Mouse (Mus musculus): Measurements from ENCODE around the gene Mkln1. TPM values are rescaled to one million over a fixed set of nuclear protein-coding genes. Genes with fewer than 3 reads are reported as not detected.

The Mkln1 gene
- polyA plus RNA-seq, 1 experiment from 2014 or later: 213 TPM

- 64% methylated on average over 14 of the region's 14 CpGs for WGBS
- no peak overlapping the region for H3K4me3 ChIP-seq (ENCODE audit: low read depth, low read length)
- no peak overlapping the region for H3K4me2 ChIP-seq (ENCODE audit: low read depth, severe bottlenecking)
- no peak for ATAC-seq (ENCODE audit: insufficient number of reproducible peaks, low FRiP score, low TSS enrichment, low read depth)
- H3K9ac ChIP-seq (ENCODE audit: low read length): no peak overlapping the region
- H3K27ac ChIP-seq (replicated peaks; ENCODE audit: low read depth, low read length): no peak overlapping the region
- no peaks in the 10 kb centered on the region for H3K36me3 ChIP-seq (ENCODE audit: control insufficient read depth, insufficient read depth, low read length)
- no peaks in the 10 kb centered on the region for H3K9me3 ChIP-seq (ENCODE audit: control insufficient read depth, low read length)
- no peak for DNase-seq (ENCODE audit: low spot score)
- peaks cover 6% of the 10 kb centered on the region; the same call in 1 of the 2 replicates for H3K4me1 ChIP-seq (ENCODE audit: control insufficient read depth, insufficient read depth, low read length)
- H3K27me3 ChIP-seq (ENCODE audit: control insufficient read depth, insufficient read depth, low read length): no peaks in the 10 kb centered on the region
These were observed 27.9 kb upstream of the Mkln1 start for GRCm38 (mm10) chr6:31370550-31371061.

GRCm38 (mm10) chr6:31371140-31371539, 27.4 kb upstream of the Mkln1 start:
- no peak overlapping the region for H3K4me2 ChIP-seq (ENCODE audit: low read depth, severe bottlenecking)
- no peak for ATAC-seq (ENCODE audit: insufficient number of reproducible peaks, low FRiP score, low TSS enrichment, low read depth)
- no peak overlapping the region for H3K9ac ChIP-seq (ENCODE audit: low read length)
- H3K36me3 ChIP-seq (ENCODE audit: control insufficient read depth, insufficient read depth, low read length): no peaks in the 10 kb centered on the region
- no peak overlapping the region for H3K27ac ChIP-seq (replicated peaks; ENCODE audit: low read depth, low read length)
- DNase-seq (ENCODE audit: low spot score): no peak
- WGBS: 90% methylated on average over 3 of the region's 3 CpGs
- H3K4me3 ChIP-seq (ENCODE audit: low read depth, low read length): no peak overlapping the region
- H3K27me3 ChIP-seq (ENCODE audit: control insufficient read depth, insufficient read depth, low read length): no peaks in the 10 kb centered on the region
- H3K4me1 ChIP-seq (ENCODE audit: control insufficient read depth, insufficient read depth, low read length): peaks cover 6% of the 10 kb centered on the region; the same call in 1 of the 2 replicates
- no peaks in the 10 kb centered on the region for H3K9me3 ChIP-seq (ENCODE audit: control insufficient read depth, low read length)

GRCm38 (mm10) chr6:31372620-31373019, 25.9 kb upstream of the Mkln1 start:
- no peaks in the 10 kb centered on the region for H3K9me3 ChIP-seq (ENCODE audit: control insufficient read depth, low read length)
- no peak for DNase-seq (ENCODE audit: low spot score)
- ATAC-seq (ENCODE audit: insufficient number of reproducible peaks, low FRiP score, low TSS enrichment, low read depth): no peak
- H3K4me2 ChIP-seq (ENCODE audit: low read depth, severe bottlenecking): no peak overlapping the region
- no peak overlapping the region for H3K9ac ChIP-seq (ENCODE audit: low read length)
- H3K27ac ChIP-seq (replicated peaks; ENCODE audit: low read depth, low read length): no peak overlapping the region
- WGBS: 21% methylated on average over 3 of the region's 3 CpGs
- peaks cover 6% of the 10 kb centered on the region; the same call in 1 of the 2 replicates for H3K4me1 ChIP-seq (ENCODE audit: control insufficient read depth, insufficient read depth, low read length)
- no peaks in the 10 kb centered on the region for H3K36me3 ChIP-seq (ENCODE audit: control insufficient read depth, insufficient read depth, low read length)
- no peaks in the 10 kb centered on the region for H3K27me3 ChIP-seq (ENCODE audit: control insufficient read depth, insufficient read depth, low read length)
- H3K4me3 ChIP-seq (ENCODE audit: low read depth, low read length): no peak overlapping the region

- Histone ChIP-seq H3K9ac (ENCODE audit: low read length) (no peak overlapping the region), H3K4me3 (ENCODE audit: low read depth, low read length) (no peak overlapping the region), H3K36me3 (ENCODE audit: control insufficient read depth, insufficient read depth, low read length) (no peaks in the 10 kb centered on the region), H3K9me3 (ENCODE audit: control insufficient read depth, low read length) (no peaks in the 10 kb centered on the region), H3K27me3 (ENCODE audit: control insufficient read depth, insufficient read depth, low read length) (no peaks in the 10 kb centered on the region), H3K4me1 (ENCODE audit: control insufficient read depth, insufficient read depth, low read length) (peaks cover under 1% of the 10 kb centered on the region; the same call in 1 of the 2 replicates), H3K27ac (replicated peaks; ENCODE audit: low read depth, low read length) (no peak overlapping the region), H3K4me2 (ENCODE audit: low read depth, severe bottlenecking) (no peak overlapping the region)
- DNase-seq (ENCODE audit: low spot score) (no peak), ATAC-seq (ENCODE audit: insufficient number of reproducible peaks, low FRiP score, low TSS enrichment, low read depth) (no peak)
- 84% methylated on average over 6 of the region's 6 CpGs for WGBS
These were observed 25.4 kb upstream of the Mkln1 start for GRCm38 (mm10) chr6:31373084-31373673.

GRCm38 (mm10) chr6:31382989-31383388, 15.5 kb upstream of the Mkln1 start:
- Histone ChIP-seq H3K27ac (replicated peaks; ENCODE audit: low read depth, low read length) (no peak overlapping the region), H3K36me3 (ENCODE audit: control insufficient read depth, insufficient read depth, low read length) (no peaks in the 10 kb centered on the region), H3K27me3 (ENCODE audit: control insufficient read depth, insufficient read depth, low read length) (no peaks in the 10 kb centered on the region), H3K4me1 (ENCODE audit: control insufficient read depth, insufficient read depth, low read length) (no peaks in the 10 kb centered on the region), H3K4me2 (ENCODE audit: low read depth, severe bottlenecking) (no peak overlapping the region), H3K4me3 (ENCODE audit: low read depth, low read length) (no peak overlapping the region), H3K9me3 (ENCODE audit: control insufficient read depth, low read length) (no peaks in the 10 kb centered on the region; the same call in 1 of the 2 replicates), H3K9ac (ENCODE audit: low read length) (no peak overlapping the region)
- ATAC-seq (ENCODE audit: insufficient number of reproducible peaks, low FRiP score, low TSS enrichment, low read depth): no peak
- no peak for DNase-seq (ENCODE audit: low spot score)
- WGBS: 86% methylated on average over 7 of the region's 7 CpGs

- Histone ChIP-seq H3K27ac (replicated peaks; ENCODE audit: low read depth, low read length) (no peak overlapping the region), H3K27me3 (ENCODE audit: control insufficient read depth, insufficient read depth, low read length) (no peaks in the 10 kb centered on the region), H3K36me3 (ENCODE audit: control insufficient read depth, insufficient read depth, low read length) (no peaks in the 10 kb centered on the region), H3K4me1 (ENCODE audit: control insufficient read depth, insufficient read depth, low read length) (no peaks in the 10 kb centered on the region), H3K9me3 (ENCODE audit: control insufficient read depth, low read length) (no peaks in the 10 kb centered on the region; the same call in 1 of the 2 replicates), H3K4me2 (ENCODE audit: low read depth, severe bottlenecking) (no peak overlapping the region), H3K4me3 (ENCODE audit: low read depth, low read length) (no peak overlapping the region), H3K9ac (ENCODE audit: low read length) (no peak overlapping the region)
- ATAC-seq (ENCODE audit: insufficient number of reproducible peaks, low FRiP score, low TSS enrichment, low read depth) (no peak), DNase-seq (ENCODE audit: low spot score) (no peak)
- 81% methylated on average over 5 of the region's 5 CpGs for WGBS
These were observed 13.7 kb upstream of the Mkln1 start for GRCm38 (mm10) chr6:31384794-31385193.

- DNase-seq (ENCODE audit: low spot score): no peak
- ATAC-seq (ENCODE audit: insufficient number of reproducible peaks, low FRiP score, low TSS enrichment, low read depth): no peak
- H3K9ac ChIP-seq (ENCODE audit: low read length): no peak overlapping the region
- 91% methylated on average over 10 of the region's 10 CpGs for WGBS
- H3K27ac ChIP-seq (replicated peaks; ENCODE audit: low read depth, low read length): no peak overlapping the region
- no peaks in the 10 kb centered on the region for H3K9me3 ChIP-seq (ENCODE audit: control insufficient read depth, low read length)
- no peaks in the 10 kb centered on the region for H3K27me3 ChIP-seq (ENCODE audit: control insufficient read depth, insufficient read depth, low read length)
- H3K4me2 ChIP-seq (ENCODE audit: low read depth, severe bottlenecking): no peak overlapping the region
- H3K36me3 ChIP-seq (ENCODE audit: control insufficient read depth, insufficient read depth, low read length): no peaks in the 10 kb centered on the region
- no peak overlapping the region for H3K4me3 ChIP-seq (ENCODE audit: low read depth, low read length)
- no peaks in the 10 kb centered on the region for H3K4me1 ChIP-seq (ENCODE audit: control insufficient read depth, insufficient read depth, low read length)
These were observed 13.0 kb upstream of the Mkln1 start for GRCm38 (mm10) chr6:31385281-31386145.

- DNase-seq (ENCODE audit: low spot score) (no peak), ATAC-seq (ENCODE audit: insufficient number of reproducible peaks, low FRiP score, low TSS enrichment, low read depth) (no peak)
- H3K9me3 ChIP-seq (ENCODE audit: control insufficient read depth, low read length): no peaks in the 10 kb centered on the region
- no peak overlapping the region for H3K27ac ChIP-seq (replicated peaks; ENCODE audit: low read depth, low read length)
- H3K4me1 ChIP-seq (ENCODE audit: control insufficient read depth, insufficient read depth, low read length): no peaks in the 10 kb centered on the region
- no peak overlapping the region for H3K9ac ChIP-seq (ENCODE audit: low read length)
- no peaks in the 10 kb centered on the region for H3K27me3 ChIP-seq (ENCODE audit: control insufficient read depth, insufficient read depth, low read length)
- no peaks in the 10 kb centered on the region for H3K36me3 ChIP-seq (ENCODE audit: control insufficient read depth, insufficient read depth, low read length)
- 88% methylated on average over 6 of the region's 6 CpGs for whole genome bisulfite sequencing
- H3K4me2 ChIP-seq (ENCODE audit: low read depth, severe bottlenecking): no peak overlapping the region
- no peak overlapping the region for H3K4me3 ChIP-seq (ENCODE audit: low read depth, low read length)
These were observed 8.8 kb upstream of the Mkln1 start for GRCm38 (mm10) chr6:31389716-31390115.
